Mouse (Mus musculus) CH12.LX (cell line): ENCODE measurements at regions not wholly inside any gene's neighbourhood (a gene's known extent, or its start where the extent isn't known, plus 50 kb on each side); places are given as distances from the start of the nearest gene placed in this dataset.

Source experiments
- CTCF ChIP-seq, 2 experiments: IDR thresholded peaks in 1 of 2; conservative IDR thresholded peaks in 1 of 2; 2 replicates each; pipeline ENCODE4 v1.5.1; 2011 to 2012; ENCODE audit warnings: low read depth in 2 of 2, low read length in 2 of 2, improper control_type of control experiment in 1 of 2, inconsistent platforms in 1 of 2, mild to moderate bottlenecking in 1 of 2, moderate library complexity in 1 of 2
- E2F4 ChIP-seq: IDR thresholded peaks from 2 replicates; pipeline ENCODE4 v1.6.1; 2011; ENCODE audit warnings: low read depth, low read length, improper control_type of control experiment; ENCODE audit not compliant: insufficient replicate concordance
- JUND ChIP-seq: conservative IDR thresholded peaks from 2 replicates; pipeline ENCODE4 v1.6.1; 2011; ENCODE audit warnings: low read depth, low read length, improper control_type of control experiment
- POLR2A ChIP-seq: IDR thresholded peaks from 2 replicates; pipeline ENCODE4 v1.6.1; 2011; ENCODE audit warnings: low read depth, mild to moderate bottlenecking, improper control_type of control experiment, low read length
- USF2 ChIP-seq: conservative IDR thresholded peaks from 2 replicates; pipeline ENCODE4 v1.6.1; 2011; ENCODE audit warnings: low read depth, low read length, improper control_type of control experiment

DNA sequence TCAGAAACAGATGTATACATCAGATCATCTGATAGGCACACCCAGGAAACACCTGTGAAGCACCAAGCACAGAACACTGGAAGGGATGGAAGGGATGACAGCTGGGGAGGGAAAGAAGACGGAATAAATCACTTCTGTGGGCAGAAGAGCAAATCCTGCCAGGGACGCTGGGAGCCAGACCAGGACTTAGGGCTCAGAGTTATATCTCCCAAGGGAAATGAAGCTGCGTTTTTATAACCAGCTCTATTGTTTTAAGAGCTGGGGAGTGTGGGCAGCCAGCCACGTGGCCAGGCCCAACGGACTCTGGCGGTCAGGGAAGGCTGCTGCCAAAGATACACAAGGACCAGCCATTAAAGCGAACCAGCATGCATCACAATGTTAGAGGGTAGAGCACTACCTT is 61.5 kb upstream of the 4930432M17Rik start:
- TF ChIP-seq E2F4 (no peak), CTCF (conservative IDR thresholded peaks at IDR 0.05 in 1 of 2, IDR thresholded peaks at IDR 0.05 in 1 of 2; ENCODE audit: low read depth in 2 of 2, low read length in 2 of 2) (no peak), JUND (no peak), USF2 (no peak), POLR2A (no peak)
